23 mouse cellular contexts compared by ENCODE assay signal in the genomic region with DNA sequence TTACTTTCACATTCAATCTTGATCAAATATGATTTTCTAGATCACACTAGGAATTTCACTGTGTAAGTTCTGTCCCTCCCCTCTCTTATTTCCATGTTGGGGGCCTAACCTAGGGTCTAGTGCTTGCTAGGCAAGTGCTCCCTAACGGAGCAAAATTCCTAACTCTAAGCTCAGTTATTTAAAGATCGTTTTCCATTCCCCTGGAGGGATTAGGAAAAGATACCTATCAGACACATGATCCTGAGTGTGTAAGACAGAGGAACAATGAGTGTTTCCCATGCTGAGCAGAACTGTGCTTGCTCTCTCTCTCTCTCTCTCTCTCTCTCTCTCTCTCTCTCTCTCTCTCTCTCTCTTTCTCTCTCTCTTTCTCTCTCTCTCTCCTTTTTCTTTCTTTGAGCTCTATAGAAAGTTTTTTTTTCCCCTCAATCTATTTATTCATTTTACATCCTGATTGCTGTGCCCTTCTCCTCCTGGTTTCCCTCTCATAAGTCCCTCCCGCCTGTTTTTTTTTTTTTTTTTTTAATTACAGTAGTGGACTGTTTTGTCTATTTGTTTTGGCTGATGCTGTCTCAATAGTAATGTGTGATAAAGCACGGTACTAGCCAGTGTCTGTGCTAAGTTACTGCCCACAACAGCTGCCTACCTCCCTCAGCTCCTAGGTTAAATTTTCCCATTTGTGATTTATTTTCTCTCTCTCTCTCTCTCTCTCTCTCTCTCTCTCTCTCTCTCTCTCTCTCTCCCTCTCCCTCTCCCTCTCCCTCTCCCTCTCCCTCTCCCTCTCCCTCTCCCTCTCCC.
A peak's percentile ranks its signal among the peaks of the same experiment; 100 is the strongest.
DNase-seq lines count a peak whose midpoint lies in the region; ATAC-seq and TF ChIP-seq lines count a peak whose summit lies in the region.
"Had no signal": no experiment of that assay in that cellular context is flagged by ENCODE, and none has a peak within 500 bp of the region (broad histone marks: within the 10 kb centered on the region; RNA-seq: fewer than 3 reads in every experiment).

No protein-coding gene starts in this region.

- no peak for DNase-seq in heart, embryonic 10.5 days (ENCODE audit: low spot score)
- no peak for DNase-seq in heart, postnatal 0 days (ENCODE audit: low spot score)
- no peak for DNase-seq in heart, postnatal 14 days
- DNase-seq in midbrain, embryonic 11.5 days (ENCODE audit: low spot score, missing footprints) = peak; percentile 57
- no peak for DNase-seq in midbrain, postnatal 0 days (ENCODE audit: low spot score)
- DNase-seq in embryonic facial prominence, embryonic 14.5 days (ENCODE audit: low spot score) = peak; percentile 68
- DNase-seq in limb, embryonic 10.5 days (ENCODE audit: low spot score) = no peak
- DNase-seq: cerebellum, adult 11 months; cerebellum, adult 9-10 months; cerebellum, postnatal 36 days; layer of hippocampus, postnatal 36 days; left cerebral cortex, postnatal 4 days; midbrain, embryonic 14.5 days; right cerebral cortex, postnatal 4 days; thymus, adult 2 months; thymus, postnatal 36 days had no signal

- H3K9ac ChIP-seq in heart, embryonic 12.5 days = no peak overlapping the region
- H3K9ac ChIP-seq in heart, postnatal 0 days (replicated peaks; ENCODE audit: low read depth, low read length) = no peak overlapping the region
- H3K9ac ChIP-seq in midbrain, embryonic 11.5 days (ENCODE audit: low read length) = no peak overlapping the region
- no peak overlapping the region for H3K9ac ChIP-seq in midbrain, postnatal 0 days (replicated peaks; ENCODE audit: low read length, poor library complexity, severe bottlenecking)
- H3K9ac ChIP-seq in embryonic facial prominence, embryonic 14.5 days (ENCODE audit: low read depth, low read length) = no peak overlapping the region
- H3K9ac ChIP-seq: hindbrain, embryonic 12.5 days; intestine, embryonic 15.5 days; limb, embryonic 15.5 days; liver, embryonic 14.5 days had no signal

- peaks cover 15% of the 10 kb centered on the region; the same call in 1 of the 2 replicates for H3K4me1 ChIP-seq in heart, embryonic 12.5 days (replicated peaks)
- peaks cover 8% of the 10 kb centered on the region; the same call in 1 of the 2 replicates for H3K4me1 ChIP-seq in heart, embryonic 10.5 days
- H3K4me1 ChIP-seq in heart, postnatal 0 days (ENCODE audit: control insufficient read depth, insufficient read depth) = peaks cover 14% of the 10 kb centered on the region; the same call in 1 of the 2 replicates
- peaks cover 2% of the 10 kb centered on the region; the same call in 1 of the 2 replicates for H3K4me1 ChIP-seq in midbrain, embryonic 11.5 days (ENCODE audit: control insufficient read depth, insufficient read depth, low read length)
- no peaks in the 10 kb centered on the region for H3K4me1 ChIP-seq in midbrain, postnatal 0 days (ENCODE audit: insufficient read depth, low read length)
- 0 out of 2 replicates have a peak, but pooled peaks cover 4% of the 10 kb centered on the region for H3K4me1 ChIP-seq in embryonic facial prominence, embryonic 14.5 days (ENCODE audit: control insufficient read depth, insufficient read depth, low read length)
- peaks cover 12% of the 10 kb centered on the region; the same call in 1 of the 2 replicates for H3K4me1 ChIP-seq in limb, embryonic 10.5 days
- H3K4me1 ChIP-seq: intestine, embryonic 15.5 days had no signal

- no peaks in the 10 kb centered on the region for H3K27me3 ChIP-seq in heart, embryonic 12.5 days (replicated peaks)
- no peaks in the 10 kb centered on the region for H3K27me3 ChIP-seq in heart, embryonic 10.5 days (ENCODE audit: insufficient read depth, poor library complexity, severe bottlenecking)
- no peaks in the 10 kb centered on the region for H3K27me3 ChIP-seq in heart, postnatal 0 days (ENCODE audit: control insufficient read depth, insufficient read depth, low read length)
- H3K27me3 ChIP-seq in midbrain, embryonic 11.5 days (ENCODE audit: control insufficient read depth, insufficient read depth, low read length) = no peaks in the 10 kb centered on the region
- no peaks in the 10 kb centered on the region for H3K27me3 ChIP-seq in midbrain, postnatal 0 days (ENCODE audit: insufficient read depth, low read length)
- no peaks in the 10 kb centered on the region for H3K27me3 ChIP-seq in embryonic facial prominence, embryonic 14.5 days (replicated peaks; ENCODE audit: control insufficient read depth, insufficient read depth, low read length)
- no peaks in the 10 kb centered on the region for H3K27me3 ChIP-seq in limb, embryonic 10.5 days (ENCODE audit: low read depth, poor library complexity, severe bottlenecking)
- H3K27me3 ChIP-seq: hindbrain, embryonic 12.5 days; intestine, embryonic 15.5 days; limb, embryonic 15.5 days had no signal

- no peak overlapping the region for H3K4me3 ChIP-seq in heart, embryonic 12.5 days
- no peak overlapping the region for H3K4me3 ChIP-seq in heart, embryonic 10.5 days
- H3K4me3 ChIP-seq in heart, postnatal 0 days (ENCODE audit: low read depth, low read length) = no peak overlapping the region
- H3K4me3 ChIP-seq in midbrain, embryonic 11.5 days (ENCODE audit: low read depth, low read length) = no peak overlapping the region
- H3K4me3 ChIP-seq in midbrain, postnatal 0 days (ENCODE audit: low read depth, low read length) = no peak overlapping the region
- H3K4me3 ChIP-seq in embryonic facial prominence, embryonic 14.5 days (ENCODE audit: low read depth, low read length) = no peak overlapping the region
- H3K4me3 ChIP-seq in limb, embryonic 10.5 days = no peak overlapping the region
- H3K4me3 ChIP-seq: hindbrain, embryonic 12.5 days; intestine, embryonic 15.5 days; limb, embryonic 15.5 days had no signal

- no peak for TF ChIP-seq EP300 in heart, postnatal 0 days (IDR thresholded peaks at IDR 0.05; ENCODE audit: low read depth)

- H3K9me3 ChIP-seq in heart, embryonic 12.5 days (replicated peaks) = no peaks in the 10 kb centered on the region
- no peaks in the 10 kb centered on the region for H3K9me3 ChIP-seq in heart, embryonic 10.5 days
- H3K9me3 ChIP-seq in heart, postnatal 0 days (replicated peaks; ENCODE audit: control insufficient read depth, low read length) = no peaks in the 10 kb centered on the region
- H3K9me3 ChIP-seq in midbrain, embryonic 11.5 days (ENCODE audit: control insufficient read depth, low read length) = no peaks in the 10 kb centered on the region
- H3K9me3 ChIP-seq in midbrain, postnatal 0 days (ENCODE audit: low read length) = no peaks in the 10 kb centered on the region
- no peaks in the 10 kb centered on the region for H3K9me3 ChIP-seq in embryonic facial prominence, embryonic 14.5 days (ENCODE audit: control insufficient read depth, low read length)
- H3K9me3 ChIP-seq in limb, embryonic 10.5 days (replicated peaks) = no peaks in the 10 kb centered on the region
- H3K9me3 ChIP-seq: hindbrain, embryonic 12.5 days; intestine, embryonic 15.5 days; limb, embryonic 15.5 days had no signal

- H3K27ac ChIP-seq in heart, embryonic 12.5 days (ENCODE audit: poor library complexity, severe bottlenecking) = no peak overlapping the region
- H3K27ac ChIP-seq in heart, embryonic 10.5 days = no peak overlapping the region
- H3K27ac ChIP-seq in heart, postnatal 0 days (ENCODE audit: low read depth) = no peak overlapping the region
- H3K27ac ChIP-seq in midbrain, embryonic 11.5 days (ENCODE audit: low read depth, low read length) = no peak overlapping the region
- H3K27ac ChIP-seq in midbrain, postnatal 0 days (ENCODE audit: low read depth, low read length) = no peak overlapping the region
- no peak overlapping the region for H3K27ac ChIP-seq in embryonic facial prominence, embryonic 14.5 days (replicated peaks; ENCODE audit: low read depth, low read length)
- no peak overlapping the region for H3K27ac ChIP-seq in limb, embryonic 10.5 days
- H3K27ac ChIP-seq: hindbrain, embryonic 12.5 days; hindbrain, postnatal 0 days; intestine, embryonic 15.5 days; limb, embryonic 15.5 days; liver, embryonic 14.5 days; macrophage had no signal

- intact Hi-C loops in heart, postnatal 14 days (cut with DNase I) = no loop called here

- TF ChIP-seq CTCF in heart, postnatal 0 days (IDR thresholded peaks at IDR 0.05; ENCODE audit: low read depth) = no peak
- TF ChIP-seq CTCF in midbrain, postnatal 0 days (IDR thresholded peaks at IDR 0.05) = no peak

- H3K36me3 ChIP-seq in heart, embryonic 12.5 days = no peaks in the 10 kb centered on the region
- no peaks in the 10 kb centered on the region for H3K36me3 ChIP-seq in heart, embryonic 10.5 days
- no peaks in the 10 kb centered on the region for H3K36me3 ChIP-seq in heart, postnatal 0 days (replicated peaks; ENCODE audit: control insufficient read depth, insufficient read depth, low read length)
- no peaks in the 10 kb centered on the region for H3K36me3 ChIP-seq in midbrain, embryonic 11.5 days (ENCODE audit: control insufficient read depth, insufficient read depth, low read length)
- no peaks in the 10 kb centered on the region for H3K36me3 ChIP-seq in midbrain, postnatal 0 days (ENCODE audit: insufficient read depth, low read length)
- no peaks in the 10 kb centered on the region for H3K36me3 ChIP-seq in embryonic facial prominence, embryonic 14.5 days (ENCODE audit: control insufficient read depth, insufficient read depth, low read length)
- H3K36me3 ChIP-seq in limb, embryonic 10.5 days = no peaks in the 10 kb centered on the region
- H3K36me3 ChIP-seq: hindbrain, embryonic 12.5 days; intestine, embryonic 15.5 days; limb, embryonic 15.5 days had no signal

- ATAC-seq in heart, embryonic 12.5 days (ENCODE audit: insufficient number of reproducible peaks, low FRiP score) = no peak
- 0 out of 2 replicates have a peak, but pooled peaks have one; percentile 39 for ATAC-seq in heart, postnatal 0 days (ENCODE audit: insufficient read depth, low read depth)
- no peak for ATAC-seq in midbrain, embryonic 11.5 days (ENCODE audit: low FRiP score)
- no peak for ATAC-seq in midbrain, postnatal 0 days (ENCODE audit: low FRiP score)
- peak; percentile 63 for ATAC-seq in embryonic facial prominence, embryonic 14.5 days (ENCODE audit: low read depth)
- ATAC-seq: hindbrain, postnatal 0 days had no signal

- 33% methylated on average over 4 of the region's 4 CpGs for WGBS in heart, embryonic 12.5 days
- 50% methylated on average over 4 of the region's 4 CpGs for WGBS in heart, embryonic 10.5 days
- 21% methylated on average over 4 of the region's 4 CpGs for WGBS in heart, postnatal 0 days
- 47% methylated on average over 4 of the region's 4 CpGs for WGBS in midbrain, embryonic 11.5 days
- WGBS in midbrain, postnatal 0 days = 31% methylated on average over 4 of the region's 4 CpGs
- WGBS in embryonic facial prominence, embryonic 14.5 days = 23% methylated on average over 4 of the region's 4 CpGs
- WGBS in limb, embryonic 10.5 days = 68% methylated on average over 4 of the region's 4 CpGs

- peak overlapping the region; percentile 25; the same call in 1 of the 2 replicates for H3K4me2 ChIP-seq in heart, embryonic 12.5 days
- H3K4me2 ChIP-seq in heart, postnatal 0 days (ENCODE audit: low read depth, low read length) = no peak overlapping the region
- no peak overlapping the region for H3K4me2 ChIP-seq in midbrain, embryonic 11.5 days
- no peak overlapping the region for H3K4me2 ChIP-seq in midbrain, postnatal 0 days (ENCODE audit: low read depth, low read length, poor library complexity, severe bottlenecking)
- H3K4me2 ChIP-seq in embryonic facial prominence, embryonic 14.5 days (ENCODE audit: low read depth, low read length) = no peak overlapping the region
- H3K4me2 ChIP-seq: hindbrain, embryonic 12.5 days; intestine, embryonic 15.5 days; limb, embryonic 15.5 days had no signal

Comparison
In these comparisons a context has a peak if more than half of its experiments do, and no peak if none do; other contexts are left out.
1. ATAC-seq: peak in heart, postnatal 0 days (single experiment) and embryonic facial prominence, embryonic 14.5 days (single experiment); none in heart, embryonic 12.5 days (single experiment), midbrain, embryonic 11.5 days (single experiment) and midbrain, postnatal 0 days (single experiment).
2. DNase-seq: peak in midbrain, embryonic 11.5 days (single experiment) and embryonic facial prominence, embryonic 14.5 days (single experiment); none in heart, embryonic 10.5 days (single experiment), heart, postnatal 0 days (single experiment), heart, postnatal 14 days (0 of 2), midbrain, postnatal 0 days (single experiment) and limb, embryonic 10.5 days (single experiment).